Mouse (Mus musculus) intestine, postnatal 0 days (tissue): ENCODE results near the gene Ipo8. TPM values are rescaled to one million over a fixed set of nuclear protein-coding genes. Genes with fewer than 3 reads are reported as not detected.

Experiments
- ATAC-seq: fragments of 200-750 bp; cut with Nextera tagmentation; 2 replicates; pipeline ENCODE4 v1.8.0; 2017; ENCODE audit warnings: mild to moderate bottlenecking, moderate TSS enrichment, moderate library complexity
- H3K27ac ChIP-seq: fragments of 300-500 bp; sonication (generic); 2 replicates; pipeline ENCODE4 v1.5.1; 2014; ENCODE audit warnings: mild to moderate bottlenecking, low read depth, low read length, moderate library complexity
- H3K27me3 ChIP-seq: fragments of 300-500 bp; sonication (generic); replicated peaks from 2 replicates; pipeline ENCODE4 v1.6.1; 2014; ENCODE audit warnings: low read length, mixed read lengths; ENCODE audit not compliant: control insufficient read depth, insufficient read depth
- H3K36me3 ChIP-seq: fragments of 300-500 bp; sonication (generic); 2 replicates; pipeline ENCODE4 v1.6.1; 2014; ENCODE audit warnings: mild to moderate bottlenecking, moderate library complexity; ENCODE audit not compliant: control insufficient read depth, insufficient read depth
- H3K4me1 ChIP-seq: fragments of 300-500 bp; sonication (generic); replicated peaks from 2 replicates; pipeline ENCODE4 v1.6.1; 2014; ENCODE audit warnings: antibody characterized with exemption, low read length, mixed read lengths; ENCODE audit not compliant: control insufficient read depth, insufficient read depth
- H3K4me2 ChIP-seq: fragments of 300-500 bp; sonication (generic); replicated peaks from 2 replicates; pipeline ENCODE4 v1.6.1; 2014; ENCODE audit warnings: low read depth, mild to moderate bottlenecking, moderate library complexity
- H3K4me3 ChIP-seq: fragments of 300-500 bp; sonication (generic); 2 replicates; pipeline ENCODE4 v1.5.1; 2014; ENCODE audit warnings: low read depth, low read length
- H3K9ac ChIP-seq: fragments of 300-500 bp; sonication (generic); 2 replicates; pipeline ENCODE4 v1.6.1; 2014; ENCODE audit warnings: mild to moderate bottlenecking, low read depth, low read length
- H3K9me3 ChIP-seq: fragments of 300-500 bp; sonication (generic); 2 replicates; pipeline ENCODE4 v1.6.1; 2016; ENCODE audit warnings: mixed run types; ENCODE audit not compliant: control insufficient read depth
- CTCF ChIP-seq: sonication (generic); IDR thresholded peaks from 2 replicates; pipeline ENCODE4 v1.5.1; 2016; ENCODE audit warnings: low read depth, mild to moderate bottlenecking, control low read depth, antibody characterized with exemption, moderate library complexity
- WGBS: fragments of 180-500 bp; shearing (Covaris S2); extraction: QIAGEN DNeasy Blood & Tissue Kit; methylation state at CpG from one replicate; pipeline ENCODE4 v1.1.7; 2014; 5-methylcytosine and 5-hydroxymethylcytosine counted together
- polyA plus RNA-seq: library from polyadenylated mRNA; unstranded; fragments of >200 nt; fragmentation: Nextera tagmentation; extraction: Ambion mirVana; gene quantifications from 2 replicates; pipeline ENCODE4 v1.2.1, GENCODE M21; 2015

The Ipo8 gene
- polyA plus RNA-seq, 1 experiment from 2014 or later, result 16.5 TPM

DNA sequence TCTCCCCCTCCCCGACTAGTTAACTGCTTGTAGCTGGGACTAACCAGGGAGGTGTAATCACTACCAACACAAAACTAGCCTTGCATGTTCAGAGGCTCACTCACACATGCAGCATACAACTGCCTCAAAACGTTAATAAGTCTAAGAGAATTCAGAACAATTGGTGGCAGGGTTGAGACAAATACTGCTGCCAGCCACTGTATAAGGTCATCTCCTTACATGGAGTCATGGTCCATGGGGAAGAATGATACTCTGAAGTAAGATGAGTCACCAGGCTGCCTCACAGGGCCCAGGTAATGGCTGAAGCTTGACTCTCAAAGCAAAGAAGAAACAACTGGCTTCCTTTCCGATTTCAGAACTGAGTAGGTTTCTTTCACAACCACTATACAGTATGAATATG, 81.1 kb downstream of the Ipo8 start:
- WGBS, result 84% methylated on average over 3 of the region's 3 CpGs
- no peak for ATAC-seq
- no peak for TF ChIP-seq CTCF
- Histone ChIP-seq H3K4me1 (no peaks in the 10 kb centered on the region), H3K4me2 (no peak overlapping the region), H3K27me3 (no peaks in the 10 kb centered on the region), H3K9me3 (no peaks in the 10 kb centered on the region), H3K36me3 (no peaks in the 10 kb centered on the region), H3K4me3 (no peak overlapping the region), H3K9ac (no peak overlapping the region), H3K27ac (no peak overlapping the region)

DNA sequence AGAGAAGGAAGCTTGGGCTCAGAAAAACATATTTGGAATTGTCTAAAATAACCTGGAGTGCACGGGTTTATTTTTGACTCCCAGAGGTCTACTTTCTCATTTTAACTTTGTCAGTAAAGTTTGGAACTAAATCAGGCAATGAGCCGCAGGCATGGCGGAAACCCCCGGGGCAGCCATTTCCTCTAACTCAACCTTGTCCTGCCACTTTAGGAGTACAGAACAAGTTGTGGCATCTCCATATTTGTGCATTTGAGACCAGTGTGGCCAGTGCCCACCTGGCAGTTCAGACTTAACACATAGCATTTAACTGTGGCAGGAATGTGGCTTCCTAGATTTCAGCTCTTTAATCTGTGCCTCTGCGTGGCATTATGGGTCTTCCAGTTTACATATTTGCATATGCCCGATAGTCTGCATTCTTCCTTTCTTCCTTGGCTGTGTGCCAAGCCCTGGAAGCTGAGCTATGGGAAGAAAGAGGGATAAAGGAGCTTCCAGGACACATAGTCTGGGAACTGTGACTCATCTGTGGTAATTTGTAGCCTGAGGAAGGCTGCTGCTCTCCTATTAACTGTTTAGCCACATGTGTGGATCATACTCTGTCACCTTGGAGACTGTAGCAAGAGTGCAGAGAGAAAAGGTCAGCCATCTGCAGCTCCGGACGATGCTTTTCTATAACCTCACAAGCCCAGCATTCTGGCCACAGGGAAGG, 90.6 kb downstream of the Ipo8 start:
- ATAC-seq, result no peak
- no peaks in the 10 kb centered on the region for H3K27me3 ChIP-seq
- WGBS, result 60% methylated on average over 8 of the region's 8 CpGs

DNA sequence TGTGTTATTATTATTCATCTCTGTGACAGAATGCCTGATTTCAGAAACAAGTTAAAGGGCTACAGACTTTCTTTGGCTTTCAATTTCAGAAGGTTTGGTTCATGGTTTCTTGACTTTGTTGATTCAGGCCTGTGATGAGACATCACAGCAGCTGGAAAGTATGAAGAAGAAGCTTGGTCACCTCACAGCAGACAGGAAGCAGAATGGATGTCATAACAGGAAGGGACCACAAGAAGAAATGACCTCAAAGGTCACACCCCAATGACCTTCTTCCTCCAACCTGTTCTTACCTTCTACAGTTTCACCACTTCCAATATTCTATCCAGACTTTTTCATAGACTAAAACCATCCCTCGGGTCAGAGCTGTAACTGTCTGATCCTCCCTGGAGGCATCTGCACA, 94.9 kb downstream of the Ipo8 start:
- H3K27me3 ChIP-seq, result no peaks in the 10 kb centered on the region
- WGBS, result 78% methylated on average over 1 of the region's 1 CpGs
- ATAC-seq, result no peak
- H3K4me2 ChIP-seq, result no peak overlapping the region
- H3K4me3 ChIP-seq, result no peak overlapping the region
- no peaks in the 10 kb centered on the region for H3K9me3 ChIP-seq
- no peaks in the 10 kb centered on the region for H3K36me3 ChIP-seq
- TF ChIP-seq CTCF, result no peak
- 0 out of 2 replicates have a peak, but pooled peaks cover 4% of the 10 kb centered on the region for H3K4me1 ChIP-seq
- H3K27ac ChIP-seq, result no peak overlapping the region
- H3K9ac ChIP-seq, result no peak overlapping the region

More for the DNA sequence above, 90.6 kb downstream of the Ipo8 start:
- Histone ChIP-seq H3K4me1 (0 out of 2 replicates have a peak, but pooled peaks cover 4% of the 10 kb centered on the region), H3K4me2 (no peak overlapping the region), H3K27ac (no peak overlapping the region), H3K9me3 (no peaks in the 10 kb centered on the region), H3K9ac (no peak overlapping the region), H3K36me3 (no peaks in the 10 kb centered on the region), H3K4me3 (no peak overlapping the region)
- no peak for TF ChIP-seq CTCF

- H3K9me3 ChIP-seq, result no peaks in the 10 kb centered on the region
- ATAC-seq, result no peak
- WGBS, result 95% methylated on average over 20 of the region's 20 CpGs
- no peaks in the 10 kb centered on the region for H3K4me1 ChIP-seq
- H3K4me3 ChIP-seq, result no peak overlapping the region
- no peak overlapping the region for H3K9ac ChIP-seq
- no peak overlapping the region for H3K4me2 ChIP-seq
- H3K27me3 ChIP-seq, result no peaks in the 10 kb centered on the region
- no peaks in the 10 kb centered on the region for H3K36me3 ChIP-seq
- no peak for TF ChIP-seq CTCF
- no peak overlapping the region for H3K27ac ChIP-seq
These were observed 97.3 kb downstream of the Ipo8 start for GRCm38 (mm10) chr6:148734012-148734411.

DNA sequence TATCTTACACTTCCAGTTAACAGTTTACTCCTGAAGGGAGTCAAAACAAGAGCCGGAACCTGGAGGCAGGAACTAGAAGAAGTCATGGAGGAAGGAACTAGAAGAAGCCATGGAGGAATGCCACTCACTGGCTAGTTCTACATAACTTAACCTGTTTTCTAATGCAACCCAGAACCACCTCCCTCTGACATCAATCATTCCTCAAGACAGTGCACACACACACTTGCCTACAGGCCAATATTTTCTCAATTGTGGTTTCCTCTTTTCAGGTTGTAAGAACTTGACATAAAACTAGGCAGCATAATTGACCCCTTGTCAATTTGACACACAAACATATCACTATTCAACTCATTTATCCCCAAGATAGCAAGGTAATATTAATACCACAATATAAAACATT, 98.3 kb downstream of the Ipo8 start:
- no peak overlapping the region for H3K27ac ChIP-seq
- no peak for ATAC-seq
- no peaks in the 10 kb centered on the region for H3K27me3 ChIP-seq
- no peak overlapping the region for H3K4me2 ChIP-seq
- 78% methylated on average over 1 of the region's 1 CpGs for WGBS
- H3K9me3 ChIP-seq, result no peaks in the 10 kb centered on the region
- H3K9ac ChIP-seq, result no peak overlapping the region
- no peaks in the 10 kb centered on the region for H3K36me3 ChIP-seq
- H3K4me1 ChIP-seq, result no peaks in the 10 kb centered on the region
- no peak overlapping the region for H3K4me3 ChIP-seq
- TF ChIP-seq CTCF, result no peak

GRCm38 (mm10) chr6:148728571-148728970, 102.7 kb downstream of the Ipo8 start:
- Histone ChIP-seq H3K27me3 (no peaks in the 10 kb centered on the region), H3K4me3 (no peak overlapping the region), H3K27ac (no peak overlapping the region), H3K36me3 (no peaks in the 10 kb centered on the region), H3K4me2 (no peak overlapping the region), H3K4me1 (no peaks in the 10 kb centered on the region), H3K9me3 (no peaks in the 10 kb centered on the region), H3K9ac (no peak overlapping the region)
- TF ChIP-seq CTCF, result no peak
- WGBS, result 36% methylated on average over 3 of the region's 3 CpGs
- ATAC-seq, result no peak
